Comparison of ENCODE assay signal across 1 mouse cellular context in the genomic region with DNA sequence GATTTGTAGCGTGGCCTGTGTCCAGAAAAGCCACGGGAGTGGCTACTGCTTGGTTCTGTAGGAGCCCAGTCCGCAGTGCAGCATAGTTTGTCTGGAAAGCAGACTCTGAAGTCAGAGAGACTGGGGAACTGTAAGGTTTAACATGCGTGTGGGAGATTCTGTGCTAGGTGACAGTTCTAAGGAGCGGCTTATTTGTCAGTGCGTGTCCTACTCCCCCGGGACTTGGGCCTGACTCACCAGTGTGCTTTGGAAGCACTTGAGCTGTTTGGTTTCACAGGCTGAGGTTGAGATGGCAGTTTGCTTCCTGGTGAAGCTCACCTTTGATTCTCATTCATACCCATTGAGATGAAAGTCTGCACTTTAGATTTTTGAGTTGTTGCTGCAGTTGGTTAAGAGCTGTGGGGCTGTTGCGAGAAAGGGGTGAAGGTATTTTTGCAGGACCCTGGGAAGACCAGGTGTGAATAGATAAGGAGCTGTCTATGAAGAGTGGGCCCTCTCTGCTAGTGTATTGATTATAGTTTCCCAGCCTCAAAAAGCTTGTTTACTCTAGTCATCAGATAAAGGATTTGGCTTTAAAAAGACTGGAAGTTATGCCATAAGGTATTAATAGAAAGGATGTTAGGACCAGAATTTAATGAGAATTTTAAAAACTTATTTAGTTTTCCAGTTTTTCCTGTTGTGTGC.
TF ChIP-seq lines count a peak whose summit lies in the region.

No protein-coding gene starts in this region.

TF ChIP-seq in CH12.LX, 34 proteins besides CTCF, POLR2A, EP300 and RAD21:
- TF ChIP-seq IRF4 (IDR thresholded peaks at IDR 0.05; ENCODE audit: low read depth, low read length) = no peak
- TF ChIP-seq NRF1 (IDR thresholded peaks at IDR 0.05; ENCODE audit: low read depth, low read length) = no peak
TF ChIP-seq in CH12.LX: peak in this region for 0.
